Comparison of ENCODE assay signal across 9 mouse cellular contexts in genomic region chr1:28214243-28215038, GRCm38 (mm10).
DNase-seq lines count a peak whose midpoint lies in the region; ATAC-seq lines count a peak whose summit lies in the region.
"Had no signal": no experiment of that assay in that cellular context is flagged by ENCODE, and none has a peak within 500 bp of the region (broad histone marks: within the 10 kb centered on the region; RNA-seq: fewer than 3 reads in every experiment).

No protein-coding gene starts in this region.

- 66% methylated on average over 2 of the region's 2 CpGs for WGBS in midbrain, embryonic 11.5 days
- 70% methylated on average over 2 of the region's 2 CpGs for WGBS in midbrain, embryonic 10.5 days
- WGBS in stomach, embryonic 16.5 days = 23% methylated on average over 2 of the region's 2 CpGs

- intact Hi-C loops in left cerebral cortex, postnatal 10 days (cut with DNase I) = no loop called here

- H3K9ac ChIP-seq in midbrain, embryonic 11.5 days (ENCODE audit: low read length) = no peak overlapping the region
- H3K9ac ChIP-seq in stomach, embryonic 16.5 days (ENCODE audit: low read length) = no peak overlapping the region

- no peaks in the 10 kb centered on the region for H3K4me1 ChIP-seq in midbrain, embryonic 11.5 days (ENCODE audit: control insufficient read depth, insufficient read depth, low read length)
- no peaks in the 10 kb centered on the region for H3K4me1 ChIP-seq in midbrain, embryonic 10.5 days
- H3K4me1 ChIP-seq in stomach, embryonic 16.5 days (ENCODE audit: control insufficient read depth, insufficient read depth, low read length) = no peaks in the 10 kb centered on the region

- H3K4me3 ChIP-seq in midbrain, embryonic 11.5 days (ENCODE audit: low read depth, low read length) = no peak overlapping the region
- no peak overlapping the region for H3K4me3 ChIP-seq in midbrain, embryonic 10.5 days
- H3K4me3 ChIP-seq in stomach, embryonic 16.5 days (replicated peaks; ENCODE audit: low read length) = no peak overlapping the region

- no peak overlapping the region for H3K4me2 ChIP-seq in midbrain, embryonic 11.5 days
- H3K4me2 ChIP-seq in stomach, embryonic 16.5 days (ENCODE audit: low read depth, low read length) = no peak overlapping the region

- H3K27me3 ChIP-seq in midbrain, embryonic 11.5 days (ENCODE audit: control insufficient read depth, insufficient read depth, low read length) = no peaks in the 10 kb centered on the region
- no peaks in the 10 kb centered on the region for H3K27me3 ChIP-seq in midbrain, embryonic 10.5 days (ENCODE audit: low read depth, poor library complexity, severe bottlenecking)
- no peaks in the 10 kb centered on the region for H3K27me3 ChIP-seq in stomach, embryonic 16.5 days (ENCODE audit: control insufficient read depth, insufficient read depth, low read length)
- H3K27me3 ChIP-seq: Patski had no signal

- H3K36me3 ChIP-seq in midbrain, embryonic 11.5 days (ENCODE audit: control insufficient read depth, insufficient read depth, low read length) = no peaks in the 10 kb centered on the region
- no peaks in the 10 kb centered on the region for H3K36me3 ChIP-seq in midbrain, embryonic 10.5 days
- no peaks in the 10 kb centered on the region for H3K36me3 ChIP-seq in stomach, embryonic 16.5 days (ENCODE audit: control insufficient read depth, insufficient read depth, low read length)

- no peak overlapping the region for H3K27ac ChIP-seq in midbrain, embryonic 11.5 days (ENCODE audit: low read depth, low read length)
- H3K27ac ChIP-seq in midbrain, embryonic 10.5 days (replicated peaks) = no peak overlapping the region
- peak overlapping the region; percentile 49 for H3K27ac ChIP-seq in stomach, embryonic 16.5 days (ENCODE audit: low read length)

- 0 out of 2 replicates have a peak, but pooled peaks have one; percentile 67 for ATAC-seq in midbrain, embryonic 11.5 days (ENCODE audit: low FRiP score)
- peak; percentile 86 for ATAC-seq in stomach, embryonic 16.5 days (ENCODE audit: insufficient read depth, low FRiP score)
- no peak for ATAC-seq in monocyte, adult 5-6 weeks (replicated peaks; ENCODE audit: insufficient number of reproducible peaks, low FRiP score, low TSS enrichment, poor library complexity, severe bottlenecking)
- ATAC-seq: Patski had no signal

- DNase-seq in midbrain, embryonic 11.5 days (ENCODE audit: low spot score, missing footprints) = no peak
- DNase-seq in midbrain, embryonic 10.5 days (ENCODE audit: low spot score) = no peak
- DNase-seq in frontal cortex, adult 2 months (ENCODE audit: extremely low spot score in 1 of 2, low spot score in 1 of 2) = peak; percentile 19 to 47
- peak; percentile 13 to 17 for DNase-seq in left cerebral cortex, postnatal 10 days (ENCODE audit: extremely low spot score in 1 of 2, low spot score in 2 of 2)
- no peak for DNase-seq in adrenal gland, postnatal 25 days
- DNase-seq in lung, postnatal 25 days (ENCODE audit: low spot score) = no peak

- no peaks in the 10 kb centered on the region for H3K9me3 ChIP-seq in midbrain, embryonic 11.5 days (ENCODE audit: control insufficient read depth, low read length)
- H3K9me3 ChIP-seq in midbrain, embryonic 10.5 days (replicated peaks) = no peaks in the 10 kb centered on the region
- no peaks in the 10 kb centered on the region for H3K9me3 ChIP-seq in stomach, embryonic 16.5 days (replicated peaks; ENCODE audit: control insufficient read depth, low read length)

Comparison
In these comparisons a context has a peak if more than half of its experiments do, and no peak if none do; other contexts are left out.
1. DNase-seq: peak in frontal cortex, adult 2 months (2 of 2) and left cerebral cortex, postnatal 10 days (2 of 2); none in midbrain, embryonic 11.5 days (single experiment), midbrain, embryonic 10.5 days (single experiment), adrenal gland, postnatal 25 days (single experiment) and lung, postnatal 25 days (single experiment).